Mouse (Mus musculus) skeletal muscle tissue, adult 2 months (tissue): ENCODE data around the gene Acot6.

Source experiments
- DNase-seq: peaks from one replicate; pipeline ENCODE4 v3.0.0-alpha.2; 2012; ENCODE audit warnings: low read depth, low spot score

The Acot6 gene

DNA sequence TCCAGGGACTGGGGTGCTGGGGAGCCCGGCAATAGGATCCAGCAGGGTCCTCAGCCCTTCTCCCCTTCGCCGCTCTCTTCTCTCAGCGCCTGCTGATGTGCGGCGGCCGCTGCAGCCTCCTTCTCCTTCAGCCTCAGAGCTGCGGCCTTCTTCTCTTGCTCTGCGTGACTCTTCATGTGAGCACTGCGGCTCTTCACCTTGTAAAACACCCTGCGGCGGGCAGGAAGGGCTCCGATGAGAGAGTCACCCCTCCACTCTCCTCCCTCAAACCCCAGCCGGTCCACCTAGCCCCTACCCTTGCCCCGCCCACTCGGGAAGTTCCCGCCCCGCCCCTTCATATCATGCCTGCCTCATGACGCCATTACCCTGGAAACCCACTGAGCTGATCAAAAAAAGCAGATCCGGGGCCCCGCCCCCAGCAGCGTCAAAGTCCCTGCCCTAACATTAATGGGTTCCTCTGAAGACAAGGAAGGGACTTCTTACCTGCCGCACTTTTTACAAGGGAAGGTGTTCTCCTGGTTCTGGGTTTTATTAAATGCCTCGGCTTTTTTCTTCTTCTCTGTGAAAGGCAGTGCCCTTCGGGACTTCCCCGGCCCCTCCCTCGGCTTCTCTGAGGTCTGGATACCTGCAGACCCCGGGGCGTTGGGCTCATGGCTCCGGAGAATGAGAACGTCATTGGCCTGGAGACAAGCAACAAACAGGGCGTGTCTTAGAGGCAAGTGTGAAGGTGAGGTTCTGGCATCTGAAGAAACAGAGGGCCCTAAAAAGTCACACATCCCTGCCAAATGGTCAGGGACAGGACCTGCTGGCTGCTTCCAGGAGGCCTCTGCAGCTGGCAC is 52.1 kb downstream of the Acot6 start:
- no peak for DNase-seq

DNA sequence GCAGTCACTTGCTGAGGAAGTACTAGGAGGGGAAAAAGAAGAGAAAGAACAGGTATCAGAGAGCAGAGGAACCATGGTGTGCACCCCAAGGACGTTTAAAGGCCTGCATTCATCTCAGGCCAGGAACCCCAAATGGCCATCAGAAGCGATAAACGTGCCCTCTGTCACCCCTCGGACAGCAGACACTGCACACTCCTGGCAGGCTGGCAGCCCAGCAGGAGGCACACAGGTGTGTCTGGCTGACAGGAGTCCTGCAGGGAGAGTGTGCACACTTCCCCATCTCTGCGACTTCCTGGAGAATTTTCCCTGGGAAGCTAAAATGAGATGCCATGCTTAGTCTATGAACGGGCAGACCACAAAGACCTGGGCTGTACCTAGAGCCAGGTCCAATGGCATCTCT is 53.0 kb downstream of the Acot6 start:
- no peak for DNase-seq

DNA sequence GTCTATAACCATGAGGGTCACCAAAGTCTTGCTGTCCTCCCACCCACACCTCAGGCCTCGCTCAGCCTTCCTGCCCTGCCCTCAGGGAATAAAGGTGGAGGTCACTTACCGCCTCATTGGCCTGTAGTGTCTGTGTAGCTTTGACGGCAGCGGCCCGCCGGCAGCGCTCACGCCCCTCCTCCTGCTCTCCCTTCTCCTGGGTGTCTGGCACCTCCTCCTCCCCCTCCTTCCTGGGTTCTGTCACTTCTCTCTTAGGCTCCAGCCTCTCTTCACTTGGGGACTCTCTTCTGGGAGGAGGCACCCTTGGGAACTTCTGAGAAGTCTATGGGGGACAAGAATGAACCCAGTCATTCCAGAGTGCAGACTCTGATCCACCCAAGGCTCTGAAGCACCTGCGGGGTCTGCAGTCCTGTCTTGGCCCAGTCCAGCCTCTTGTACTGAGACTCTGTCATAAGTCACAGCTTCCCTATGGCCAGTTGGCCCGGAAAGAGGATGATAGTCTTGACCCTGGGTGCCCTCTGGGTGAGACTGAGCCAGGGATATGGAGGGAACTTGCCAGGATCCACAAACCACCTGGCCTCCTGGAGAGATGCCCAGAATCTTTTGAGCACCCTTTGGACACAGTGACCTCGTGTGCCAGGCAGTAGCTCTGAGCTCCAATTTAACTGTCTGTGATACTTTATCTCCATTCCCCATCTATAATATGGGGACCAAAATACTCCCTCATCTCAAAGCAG is 54.5 kb downstream of the Acot6 start:
- peak; percentile 95 for DNase-seq

DNA sequence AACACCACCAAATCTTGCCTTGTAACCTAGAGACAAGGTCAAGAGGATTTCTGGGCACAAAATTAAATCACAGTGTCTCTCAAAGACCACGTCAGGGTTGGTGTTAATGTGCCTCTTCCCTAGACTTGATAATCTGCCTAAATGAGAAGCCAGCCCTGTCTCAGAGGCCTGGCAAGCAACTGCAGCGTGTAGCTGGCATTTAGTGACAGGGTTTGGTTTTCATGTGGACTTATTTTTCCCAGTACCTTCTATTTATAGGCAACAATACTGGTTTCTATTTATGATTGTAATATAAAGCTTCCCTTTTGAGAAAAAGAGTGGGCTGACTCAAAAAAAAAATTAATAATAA is 55.0 kb downstream of the Acot6 start:
- DNase-seq: no peak

DNA sequence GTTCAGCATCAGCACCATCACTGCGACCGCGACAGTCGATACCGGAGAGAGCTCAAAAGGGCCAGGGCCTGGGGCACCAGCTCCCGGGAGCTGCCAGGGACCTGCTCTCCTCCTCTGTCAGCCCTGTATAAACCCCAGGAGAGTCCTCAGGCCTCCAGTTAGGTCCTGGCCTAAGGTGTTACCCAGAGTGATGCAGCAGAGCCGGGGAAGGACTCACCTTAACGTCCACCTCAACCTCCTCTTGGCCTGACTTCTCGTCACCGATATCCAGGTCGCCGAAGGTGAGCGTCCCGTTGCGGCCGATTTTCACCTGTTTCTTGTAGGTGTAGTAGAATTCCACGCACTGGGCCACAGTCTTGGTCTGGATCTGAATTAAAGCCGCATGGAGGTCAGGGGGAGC is 55.8 kb downstream of the Acot6 start:
- no peak for DNase-seq

DNA sequence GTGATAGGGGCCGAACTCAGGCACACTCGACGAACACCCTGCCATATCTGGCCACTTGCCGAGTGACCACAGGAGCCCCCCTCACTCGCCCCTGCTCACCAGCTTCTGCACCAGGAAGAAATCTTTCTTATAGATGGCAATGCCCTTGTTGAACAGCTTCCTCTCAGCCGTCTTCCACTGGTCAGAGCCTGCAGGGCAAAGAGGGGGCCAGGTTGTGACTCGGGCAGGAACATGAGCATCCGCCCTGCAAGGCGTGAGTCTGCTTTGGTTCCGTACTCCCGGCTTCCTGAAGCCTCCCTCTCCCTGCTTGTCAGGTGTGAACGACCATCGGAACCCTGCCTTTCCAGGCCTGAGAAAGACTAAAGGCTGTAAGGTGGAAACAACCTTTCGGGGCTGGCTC is 57.7 kb downstream of the Acot6 start:
- DNase-seq: no peak

DNA sequence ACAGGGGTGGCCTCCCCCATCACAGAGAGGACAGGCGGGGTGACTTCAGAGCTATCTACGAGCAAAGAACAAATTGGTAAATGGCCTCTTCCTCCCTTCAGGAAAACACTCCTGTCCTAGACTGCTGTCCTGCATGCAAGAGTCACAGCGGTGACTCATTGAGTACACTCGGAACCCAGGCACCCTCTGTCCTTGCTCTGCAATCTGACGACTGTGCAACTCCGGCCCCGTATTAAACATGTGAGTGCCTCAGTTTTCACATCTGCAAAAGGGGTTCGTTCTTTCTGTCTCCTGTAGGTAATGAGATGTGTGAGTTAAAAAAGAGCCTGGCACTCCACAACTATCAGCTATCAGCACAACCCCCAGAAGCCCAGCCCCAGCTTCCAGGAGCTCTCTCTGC is 60.0 kb downstream of the Acot6 start:
- no peak for DNase-seq
